Mouse (Mus musculus): ENCODE measurements around the gene Cadps. TPM values are rescaled to one million over a fixed set of nuclear protein-coding genes. Genes with fewer than 3 reads are reported as not detected.

Cadps gene
- polyA plus RNA-seq, 2 experiments from 2014 or later: 0.38 TPM; not detected in 1

- ATAC-seq: no peak
Observed at GRCm38 (mm10) chr14:12462206-12462605, 360.7 kb downstream of the Cadps start.

- no peak for ATAC-seq
Observed at GRCm38 (mm10) chr14:12459700-12460099, 363.2 kb downstream of the Cadps start.

GRCm38 (mm10) chr14:12455064-12455591, 367.8 kb downstream of the Cadps start:
- no peak for ATAC-seq

GRCm38 (mm10) chr14:12450807-12451206, 372.1 kb downstream of the Cadps start:
- no peak for ATAC-seq

- ATAC-seq: no peak
Observed at GRCm38 (mm10) chr14:12448883-12449282, 374.0 kb downstream of the Cadps start.

- ATAC-seq: no peak
Observed at GRCm38 (mm10) chr14:12441019-12441418, 381.9 kb downstream of the Cadps start.

- ATAC-seq: no peak
Observed at GRCm38 (mm10) chr14:12437976-12438375, 384.9 kb downstream of the Cadps start.

GRCm38 (mm10) chr14:12437422-12437821, 385.5 kb downstream of the Cadps start:
- ATAC-seq: no peak

- no peak for ATAC-seq
Observed at GRCm38 (mm10) chr14:12436903-12437368, 385.9 kb downstream of the Cadps start.

GRCm38 (mm10) chr14:12428021-12428654, 394.7 kb downstream of the Cadps start:
- no peak for ATAC-seq

GRCm38 (mm10) chr14:12425311-12425710, 397.6 kb downstream of the Cadps start:
- ATAC-seq: no peak

GRCm38 (mm10) chr14:12410276-12410675, 412.6 kb downstream of the Cadps start:
- ATAC-seq: no peak

- no peak for ATAC-seq
Observed at GRCm38 (mm10) chr14:12409811-12410210, 413.1 kb downstream of the Cadps start.

- no peak for ATAC-seq
Observed at GRCm38 (mm10) chr14:12406588-12406987, 416.3 kb downstream of the Cadps start.

- ATAC-seq: no peak
Observed at GRCm38 (mm10) chr14:12405201-12405600, 417.7 kb downstream of the Cadps start.

- no peak for ATAC-seq
Observed at GRCm38 (mm10) chr14:12404724-12405123, 418.2 kb downstream of the Cadps start.

- ATAC-seq: no peak
Observed at GRCm38 (mm10) chr14:12404052-12404451, 418.8 kb downstream of the Cadps start.

GRCm38 (mm10) chr14:12400116-12400515, 422.8 kb downstream of the Cadps start:
- no peak for ATAC-seq

- ATAC-seq: no peak
Observed at GRCm38 (mm10) chr14:12397561-12397960, 425.3 kb downstream of the Cadps start.

- no peak for ATAC-seq
Observed at GRCm38 (mm10) chr14:12394318-12394717, 428.6 kb downstream of the Cadps start.

- ATAC-seq: no peak
Observed at GRCm38 (mm10) chr14:12393271-12393861, 429.5 kb downstream of the Cadps start.

GRCm38 (mm10) chr14:12391167-12391566, 431.7 kb downstream of the Cadps start:
- ATAC-seq: no peak

- no peak for ATAC-seq
Observed at GRCm38 (mm10) chr14:12388806-12389436, 434.0 kb downstream of the Cadps start.
